17 mouse cellular contexts compared by ENCODE assay signal in genomic region chr6:145958070-145958469, GRCm38 (mm10). TPM values are rescaled to one million over a fixed set of nuclear protein-coding genes. Genes with fewer than 3 reads are reported as not detected.
DNase-seq lines count a peak whose midpoint lies in the region; ATAC-seq lines count a peak whose summit lies in the region.
"Had no signal": no experiment of that assay in that cellular context is flagged by ENCODE, and none has a peak within 500 bp of the region (broad histone marks: within the 10 kb centered on the region; RNA-seq: fewer than 3 reads in every experiment).

No protein-coding gene starts in this region.

- DNase-seq in heart, adult 11 months = peak; percentile 96
- DNase-seq in heart, postnatal 4 days = no peak
- peak; percentile 39 for DNase-seq in brain, adult 2 months (ENCODE audit: low read depth, low spot score)
- DNase-seq in embryonic facial prominence, embryonic 10.5 days (ENCODE audit: low spot score) = peak; percentile 62
- DNase-seq in right cerebral cortex, postnatal 14 days = no peak
- DNase-seq in hindbrain, embryonic 11.5 days (ENCODE audit: low spot score) = no peak
- DNase-seq: cerebellum, adult 8-10 months; kidney, postnatal 36 days; liver; lung, embryonic 14.5 days had no signal

- H3K9ac ChIP-seq in heart, embryonic 15.5 days = no peak overlapping the region
- H3K9ac ChIP-seq in hindbrain, embryonic 11.5 days (ENCODE audit: low read depth, low read length) = no peak overlapping the region
- H3K9ac ChIP-seq in midbrain, embryonic 13.5 days (replicated peaks) = no peak overlapping the region
- H3K9ac ChIP-seq: embryonic facial prominence, embryonic 12.5 days; forebrain, embryonic 15.5 days; intestine, embryonic 15.5 days; lung, embryonic 14.5 days had no signal

- no peaks in the 10 kb centered on the region; the same call in 1 of the 2 replicates for H3K27me3 ChIP-seq in embryonic facial prominence, embryonic 10.5 days (replicated peaks; ENCODE audit: low read depth, poor library complexity, severe bottlenecking)
- H3K27me3 ChIP-seq in heart, embryonic 15.5 days = no peaks in the 10 kb centered on the region
- H3K27me3 ChIP-seq in hindbrain, embryonic 11.5 days (ENCODE audit: control insufficient read depth, insufficient read depth, low read length) = no peaks in the 10 kb centered on the region
- no peaks in the 10 kb centered on the region for H3K27me3 ChIP-seq in midbrain, embryonic 13.5 days
- H3K27me3 ChIP-seq: CH12.LX; embryonic facial prominence, embryonic 12.5 days; forebrain, embryonic 15.5 days; intestine, embryonic 15.5 days had no signal

- H3K4me2 ChIP-seq in heart, embryonic 15.5 days = no peak overlapping the region
- H3K4me2 ChIP-seq in hindbrain, embryonic 11.5 days (replicated peaks; ENCODE audit: low read depth, low read length) = no peak overlapping the region
- no peak overlapping the region for H3K4me2 ChIP-seq in midbrain, embryonic 13.5 days (replicated peaks)
- H3K4me2 ChIP-seq: embryonic facial prominence, embryonic 12.5 days; forebrain, embryonic 15.5 days; intestine, embryonic 15.5 days; lung, embryonic 14.5 days had no signal

- H3K27ac ChIP-seq in embryonic facial prominence, embryonic 10.5 days (replicated peaks) = peak overlapping the region; percentile 22
- peak overlapping the region; percentile 86 for H3K27ac ChIP-seq in heart, embryonic 15.5 days
- H3K27ac ChIP-seq in hindbrain, embryonic 11.5 days (ENCODE audit: low read depth, low read length) = no peak overlapping the region
- H3K27ac ChIP-seq in midbrain, embryonic 13.5 days = no peak overlapping the region
- H3K27ac ChIP-seq: embryonic facial prominence, embryonic 12.5 days; forebrain, embryonic 15.5 days; intestine, embryonic 15.5 days had no signal

- WGBS in embryonic facial prominence, embryonic 10.5 days = 16% methylated on average over 5 of the region's 5 CpGs
- 35% methylated on average over 5 of the region's 5 CpGs for WGBS in heart, embryonic 15.5 days
- WGBS in hindbrain, embryonic 11.5 days = 43% methylated on average over 5 of the region's 5 CpGs
- WGBS in midbrain, embryonic 13.5 days = 37% methylated on average over 5 of the region's 5 CpGs

- no peaks in the 10 kb centered on the region for H3K36me3 ChIP-seq in embryonic facial prominence, embryonic 10.5 days (replicated peaks)
- 0 out of 2 replicates have a peak, but pooled peaks cover 4% of the 10 kb centered on the region for H3K36me3 ChIP-seq in heart, embryonic 15.5 days
- H3K36me3 ChIP-seq in hindbrain, embryonic 11.5 days (ENCODE audit: control insufficient read depth, insufficient read depth, low read length) = no peaks in the 10 kb centered on the region
- H3K36me3 ChIP-seq in midbrain, embryonic 13.5 days = no peaks in the 10 kb centered on the region
- H3K36me3 ChIP-seq: embryonic facial prominence, embryonic 12.5 days; forebrain, embryonic 15.5 days; intestine, embryonic 15.5 days had no signal

- H3K9me3 ChIP-seq in embryonic facial prominence, embryonic 10.5 days = no peaks in the 10 kb centered on the region
- H3K9me3 ChIP-seq in heart, embryonic 15.5 days (replicated peaks) = no peaks in the 10 kb centered on the region
- no peaks in the 10 kb centered on the region for H3K9me3 ChIP-seq in hindbrain, embryonic 11.5 days (ENCODE audit: control insufficient read depth, low read length)
- no peaks in the 10 kb centered on the region for H3K9me3 ChIP-seq in midbrain, embryonic 13.5 days
- H3K9me3 ChIP-seq: embryonic facial prominence, embryonic 12.5 days; forebrain, embryonic 15.5 days; intestine, embryonic 15.5 days had no signal

- H3K4me3 ChIP-seq in embryonic facial prominence, embryonic 10.5 days = no peak overlapping the region
- no peak overlapping the region for H3K4me3 ChIP-seq in heart, embryonic 15.5 days
- H3K4me3 ChIP-seq in hindbrain, embryonic 11.5 days (ENCODE audit: low read depth, low read length) = no peak overlapping the region
- H3K4me3 ChIP-seq in midbrain, embryonic 13.5 days (replicated peaks) = no peak overlapping the region
- H3K4me3 ChIP-seq: embryonic facial prominence, embryonic 12.5 days; forebrain, embryonic 15.5 days; intestine, embryonic 15.5 days had no signal

- peaks cover 36% of the 10 kb centered on the region for H3K4me1 ChIP-seq in embryonic facial prominence, embryonic 10.5 days
- peaks cover 35% of the 10 kb centered on the region for H3K4me1 ChIP-seq in heart, embryonic 15.5 days (replicated peaks)
- no peaks in the 10 kb centered on the region for H3K4me1 ChIP-seq in hindbrain, embryonic 11.5 days (replicated peaks; ENCODE audit: control insufficient read depth, insufficient read depth, low read length)
- peaks cover 13% of the 10 kb centered on the region; the same call in 1 of the 2 replicates for H3K4me1 ChIP-seq in midbrain, embryonic 13.5 days (replicated peaks)
- H3K4me1 ChIP-seq: forebrain, embryonic 15.5 days; intestine, embryonic 15.5 days had no signal

- ATAC-seq in heart, embryonic 15.5 days (replicated peaks; ENCODE audit: insufficient number of reproducible peaks, insufficient read depth, low FRiP score, low read depth) = no peak
- no peak for ATAC-seq in hindbrain, embryonic 11.5 days (ENCODE audit: low FRiP score)
- no peak for ATAC-seq in midbrain, embryonic 13.5 days
- ATAC-seq: forebrain, embryonic 15.5 days; intestine, embryonic 15.5 days had no signal

RNA-seq across cellular contexts. Expression of gene Sspn, which starts 26.6 kb away (rescaled TPM):
- total RNA-seq in heart, postnatal 4 days (2021) = 100 to 1,000 TPM; 103 to 104 TPM
- polyA plus RNA-seq in embryonic facial prominence, embryonic 10.5 days (2016; fragmentation: Nextera tagmentation; extraction: Ambion mirVana) = 1.9 and 2.9 TPM in 2 replicates
- polyA plus RNA-seq in heart, embryonic 15.5 days (2015; fragmentation: Nextera tagmentation; extraction: Ambion mirVana) = 62.2 and 71.4 TPM in 2 replicates
- polyA plus RNA-seq in hindbrain, embryonic 11.5 days (2014; fragmentation: Nextera tagmentation; extraction: Ambion mirVana) = 2.3 and 2.9 TPM in 2 replicates
- 2.1 and 2.8 TPM in 2 replicates for polyA plus RNA-seq in midbrain, embryonic 13.5 days (2015; fragmentation: Nextera tagmentation; extraction: Ambion mirVana)
- total RNA-seq: megakaryocyte, adult 5-6 weeks had no signal

Comparison
In these comparisons a context has a peak if more than half of its experiments do, and no peak if none do; other contexts are left out.
1. DNase-seq: peak in heart, adult 11 months (single experiment), brain, adult 2 months (single experiment) and embryonic facial prominence, embryonic 10.5 days (single experiment); none in heart, postnatal 4 days (single experiment), right cerebral cortex, postnatal 14 days (single experiment) and hindbrain, embryonic 11.5 days (single experiment).
2. H3K27ac ChIP-seq: peak in embryonic facial prominence, embryonic 10.5 days (single experiment) and heart, embryonic 15.5 days (single experiment); none in hindbrain, embryonic 11.5 days (single experiment) and midbrain, embryonic 13.5 days (single experiment).
3. RNA of gene Sspn, which starts 26.6 kb away (polyA plus RNA-seq): 62.2 to 71.4 TPM in heart, embryonic 15.5 days; 1.9 to 2.9 TPM in embryonic facial prominence, embryonic 10.5 days, 2.1 to 2.8 TPM in midbrain, embryonic 13.5 days and 2.3 to 2.9 TPM in hindbrain, embryonic 11.5 days; every median in the first group is over 10 times any median in the second.